Mouse (Mus musculus) megakaryocyte, adult 5-6 weeks (primary cell): ENCODE data around the gene Gm13696. TPM values are rescaled to one million over a fixed set of nuclear protein-coding genes. Genes with fewer than 3 reads are reported as not detected.

Experiments used
- ATAC-seq: 2 replicates; pipeline ENCODE4 v1.8.0; 2016; ENCODE audit warnings: mild to moderate bottlenecking, inconsistent platforms; ENCODE audit not compliant: poor library complexity, severe bottlenecking
- total RNA-seq, 2 experiments: library from RNA; stranded (forward) in 1 of 2; stranded (reverse) in 1 of 2; fragments of 153-499, 151-499 nt in 1 of 2; fragments of 221-1000, 200-1000 nt in 1 of 2; gene quantifications; 2 replicates each; pipeline versions ENCODE4 v1.2.3 to v1.2.4; 2015 to 2017

Gene Gm13696
- total RNA-seq, 2 experiments from 2014 or later = not detected

GRCm38 (mm10) chr2:84023319-84023718, 50.4 kb downstream of the Gm13696 start:
- ATAC-seq = no peak

Other genes starting within 250 kb of the Gm13696 start
- gene Itgav, start 248.7 kb upstream of the Gm13696 start, total RNA-seq (2015) = 36.2 and 37.9 TPM in 2 replicates
- 23.8 and 51.5 TPM in 2 replicates for gene Itgav, start 248.7 kb upstream of the Gm13696 start, total RNA-seq (2017)
- 0.11 and 0.14 TPM in 2 replicates for gene Fam171b, start 160.5 kb upstream of the Gm13696 start, total RNA-seq (2015)
- not detected in 2 replicates for gene Fam171b, start 160.5 kb upstream of the Gm13696 start, total RNA-seq (2017)
- not detected in 2 replicates for gene Zswim2, start 31.9 kb upstream of the Gm13696 start, total RNA-seq (2015)
- not detected in 2 replicates for gene Zswim2, start 31.9 kb upstream of the Gm13696 start, total RNA-seq (2017)
- gene Gm13698, start 17.4 kb upstream of the Gm13696 start, total RNA-seq (2015) = not detected in 2 replicates
- gene Gm13698, start 17.4 kb upstream of the Gm13696 start, total RNA-seq (2017) = not detected in 2 replicates
- gene Gm13693, start 11.6 kb upstream of the Gm13696 start, total RNA-seq (2015) = not detected in 2 replicates
- gene Gm13693, start 11.6 kb upstream of the Gm13696 start, total RNA-seq (2017) = not detected in 2 replicates
- not detected in 2 replicates for gene Gm13695, start 5.8 kb upstream of the Gm13696 start, total RNA-seq (2015)
- not detected in 2 replicates for gene Gm13695, start 5.8 kb upstream of the Gm13696 start, total RNA-seq (2017)
- gene Gm13694, start 5.8 kb downstream of the Gm13696 start, total RNA-seq (2015) = not detected in 2 replicates
- gene Gm13694, start 5.8 kb downstream of the Gm13696 start, total RNA-seq (2017) = not detected in 2 replicates
- not detected in 2 replicates for gene Gm13697, start 11.6 kb downstream of the Gm13696 start, total RNA-seq (2015)
- gene Gm13697, start 11.6 kb downstream of the Gm13696 start, total RNA-seq (2017) = not detected in 2 replicates
- not detected in 2 replicates for gene Gm13691, start 17.4 kb downstream of the Gm13696 start, total RNA-seq (2015)
- not detected in 2 replicates for gene Gm13691, start 17.4 kb downstream of the Gm13696 start, total RNA-seq (2017)